Mouse (Mus musculus) inflammation-experienced regulatory T-cells, adult 6 months (primary cell): ENCODE data around the gene Wfdc10. TPM values are rescaled to one million over a fixed set of nuclear protein-coding genes. Genes with fewer than 3 reads are reported as not detected.
"Not testable (repeated sequence)": the region's sequence is repeated elsewhere in the genome, so short reads cannot be mapped to it uniquely, and the experiment has no call there.

ENCODE experiments used
- ATAC-seq: one replicate; pipeline ENCODE4 v1.8.0; 2017
- polyA plus RNA-seq, 3 experiments: library from polyadenylated mRNA; unstranded; fragments of 100-300 nt; shearing (Covaris generic); gene quantifications; one replicate each; pipeline ENCODE4 v1.2.1; 2017

Gene Wfdc10
- polyA plus RNA-seq, result not detected

- no peak for ATAC-seq
Measured at GRCm38 (mm10) chr2:164655858-164656257, at the start of gene Wfdc10. Gene Wfdc10 (plus strand): TSS chr2:164656046.

- no peak for ATAC-seq
Measured at GRCm38 (mm10) chr2:164608781-164609180, 47.1 kb upstream of the Wfdc10 start.

GRCm38 (mm10) chr2:164613471-164613870, 42.4 kb upstream of the Wfdc10 start, which contains the start of the genes Wfdc6b and Wfdc8:
Gene Wfdc6b (plus strand): TSS chr2:164613522.
Gene Wfdc8 (minus strand): TSS chr2:164613626.
- not testable (repeated sequence) for ATAC-seq

- no peak for ATAC-seq
Measured at GRCm38 (mm10) chr2:164615386-164615785, 40.5 kb upstream of the Wfdc10 start.

- ATAC-seq, result no peak
Measured at GRCm38 (mm10) chr2:164619050-164619449, 36.8 kb upstream of the Wfdc10 start.

GRCm38 (mm10) chr2:164621775-164622174, 34.1 kb upstream of the Wfdc10 start:
- no peak for ATAC-seq

- ATAC-seq, result no peak
Measured at GRCm38 (mm10) chr2:164635266-164635665, 20.6 kb upstream of the Wfdc10 start.

- no peak for ATAC-seq
Measured at GRCm38 (mm10) chr2:164638696-164639095, 17.1 kb upstream of the Wfdc10 start, which contains the start of gene Wfdc16. Gene Wfdc16 (minus strand): TSS chr2:164638796.

GRCm38 (mm10) chr2:164641129-164641528, 14.7 kb upstream of the Wfdc10 start:
- ATAC-seq, result no peak

GRCm38 (mm10) chr2:164641881-164642673, 13.8 kb upstream of the Wfdc10 start:
- ATAC-seq, result no peak

GRCm38 (mm10) chr2:164656483-164656882, 637 bp downstream of the Wfdc10 start, which contains the start of gene Wfdc9:
Gene Wfdc9 (minus strand): TSS chr2:164656583.
- no peak for ATAC-seq

- no peak for ATAC-seq
Measured at GRCm38 (mm10) chr2:164664851-164665250, 9.0 kb downstream of the Wfdc10 start.

GRCm38 (mm10) chr2:164670261-164670660, 14.4 kb downstream of the Wfdc10 start:
- no peak for ATAC-seq

GRCm38 (mm10) chr2:164670938-164671337, 15.1 kb downstream of the Wfdc10 start:
- no peak for ATAC-seq

- ATAC-seq, result no peak
Measured at GRCm38 (mm10) chr2:164673987-164674386, 18.1 kb downstream of the Wfdc10 start, which contains the start of gene Wfdc11. Gene Wfdc11 (minus strand): TSS chr2:164674087.

GRCm38 (mm10) chr2:164676103-164676502, 20.3 kb downstream of the Wfdc10 start:
- ATAC-seq, result no peak

- no peak for ATAC-seq
Measured at GRCm38 (mm10) chr2:164676916-164677685, 21.3 kb downstream of the Wfdc10 start.

- ATAC-seq, result no peak
Measured at GRCm38 (mm10) chr2:164678848-164679625, 23.2 kb downstream of the Wfdc10 start.

GRCm38 (mm10) chr2:164679906-164680305, 24.1 kb downstream of the Wfdc10 start:
- ATAC-seq, result no peak

GRCm38 (mm10) chr2:164684807-164685206, 29.0 kb downstream of the Wfdc10 start, which contains the start of gene Wfdc13:
Gene Wfdc13 (plus strand): TSS chr2:164685107.
- ATAC-seq, result no peak

- no peak for ATAC-seq
Measured at GRCm38 (mm10) chr2:164698201-164698600, 42.4 kb downstream of the Wfdc10 start, which contains the start of gene Spint4. Gene Spint4 (plus strand): TSS chr2:164698501.

GRCm38 (mm10) chr2:164700959-164701358, 45.1 kb downstream of the Wfdc10 start:
- no peak for ATAC-seq
